Mouse (Mus musculus) urinary bladder, adult 2 months (tissue): ENCODE measurements at regions not wholly inside any gene's neighbourhood (a gene's known extent, or its start where the extent isn't known, plus 50 kb on each side); places are given as distances from the start of the nearest gene placed in this dataset.
"Not testable (repeated sequence)": the region's sequence is repeated elsewhere in the genome, so short reads cannot be mapped to it uniquely, and the experiment has no call there.

Experiments
- DNase-seq: peaks from one replicate; pipeline ENCODE4 v3.0.0; 2022; ENCODE audit warnings: low spot score

- DNase-seq, result no peak
Measured at GRCm38 (mm10) chr8:34294721-34295120, 183.2 kb upstream of the Gm10131 start.

- DNase-seq, result no peak
Measured at GRCm38 (mm10) chr8:34290670-34291069, 179.1 kb upstream of the Gm10131 start.

GRCm38 (mm10) chr8:34287801-34288200 is 176.3 kb upstream of the Gm10131 start:
- no peak for DNase-seq

- no peak for DNase-seq
Measured at GRCm38 (mm10) chr8:34284576-34284975, 173.0 kb upstream of the Gm10131 start.

- DNase-seq, result no peak
Measured at GRCm38 (mm10) chr8:34280433-34280832, 168.9 kb upstream of the Gm10131 start.

- DNase-seq, result no peak
Measured at GRCm38 (mm10) chr8:34275977-34276660, 164.6 kb upstream of the Gm10131 start.

- not testable (repeated sequence) for DNase-seq
Measured at GRCm38 (mm10) chr8:34274796-34275195, 163.3 kb upstream of the Gm10131 start.

- DNase-seq, result no peak
Measured at GRCm38 (mm10) chr8:34274171-34274570, 162.6 kb upstream of the Gm10131 start.

- no peak for DNase-seq
Measured at GRCm38 (mm10) chr8:34269848-34270247, 158.3 kb upstream of the Gm10131 start.

GRCm38 (mm10) chr8:34268806-34269520 is 157.4 kb upstream of the Gm10131 start:
- DNase-seq, result no peak

GRCm38 (mm10) chr8:34254978-34255377 is 143.4 kb upstream of the Gm10131 start:
- DNase-seq, result no peak

GRCm38 (mm10) chr8:34251934-34252333 is 140.4 kb upstream of the Gm10131 start:
- no peak for DNase-seq

- no peak for DNase-seq
Measured at GRCm38 (mm10) chr8:34239346-34239900, 127.9 kb upstream of the Gm10131 start.

GRCm38 (mm10) chr8:34233705-34234104 is 122.2 kb upstream of the Gm10131 start:
- DNase-seq, result no peak

GRCm38 (mm10) chr8:34229477-34229876 is 117.9 kb upstream of the Gm10131 start:
- DNase-seq, result no peak

- no peak for DNase-seq
Measured at GRCm38 (mm10) chr8:34225011-34225890, 113.7 kb upstream of the Gm10131 start.

GRCm38 (mm10) chr8:34222187-34222586 is 110.7 kb upstream of the Gm10131 start:
- no peak for DNase-seq
